ENCODE assay signal across 10 mouse cellular contexts in genomic region chr3:84154721-84155141, GRCm38 (mm10). TPM values are rescaled to one million over a fixed set of nuclear protein-coding genes. Genes with fewer than 3 reads are reported as not detected.
A peak's percentile ranks its signal among the peaks of the same experiment; 100 is the strongest.
DNase-seq lines count a peak whose midpoint lies in the region; ATAC-seq and TF ChIP-seq lines count a peak whose summit lies in the region.
"Had no signal": no experiment of that assay in that cellular context is flagged by ENCODE, and none has a peak within 500 bp of the region (broad histone marks: within the 10 kb centered on the region; RNA-seq: fewer than 3 reads in every experiment).

No protein-coding gene starts in this region.

- WGBS in heart, embryonic 10.5 days, result 14% methylated on average over 12 of the region's 12 CpGs
- 30% methylated on average over 12 of the region's 12 CpGs for WGBS in heart, adult 2 months
- WGBS in hindbrain, embryonic 13.5 days, result 13% methylated on average over 12 of the region's 12 CpGs
- 17% methylated on average over 12 of the region's 12 CpGs for WGBS in midbrain, embryonic 10.5 days

- DNase-seq in heart, embryonic 10.5 days (ENCODE audit: low spot score), result peak; percentile 42
- DNase-seq in heart, adult 2 months, result no peak
- peak; percentile 66 for DNase-seq in MEL (ENCODE audit: low read depth, low spot score)
- DNase-seq in midbrain, embryonic 10.5 days (ENCODE audit: low spot score), result no peak
- no peak for DNase-seq in adrenal gland, adult 2 months
- DNase-seq in left cerebral cortex, adult 2 months (ENCODE audit: extremely low spot score in 1 of 2, low spot score in 2 of 2), result no peak
- DNase-seq in layer of hippocampus, adult 11-12 months (ENCODE audit: low spot score), result no peak
- DNase-seq: cerebellum, adult 11 months had no signal

- H3K27me3 ChIP-seq in heart, embryonic 10.5 days (ENCODE audit: insufficient read depth, poor library complexity, severe bottlenecking), result no peaks in the 10 kb centered on the region
- H3K27me3 ChIP-seq in heart, adult 2 months (ENCODE audit: control insufficient read depth, insufficient read depth, low read length), result no peaks in the 10 kb centered on the region
- H3K27me3 ChIP-seq in MEL (ENCODE audit: control insufficient read depth in 1 of 2, insufficient read depth in 2 of 2, low read length in 2 of 2), result no peaks in the 10 kb centered on the region
- no peaks in the 10 kb centered on the region for H3K27me3 ChIP-seq in hindbrain, embryonic 13.5 days
- no peaks in the 10 kb centered on the region for H3K27me3 ChIP-seq in midbrain, embryonic 10.5 days (ENCODE audit: low read depth, poor library complexity, severe bottlenecking)

- intact Hi-C loops in heart, adult 2 months (cut with DNase I), result loop anchor here (5.0 to 10.0 kb wide), 3 partner anchors 62 to 210 kb away; no protein-coding TSS in a partner anchor
- intact Hi-C loops in left cerebral cortex, adult 2 months (cut with DNase I), result no loop called here

- H3K9me3 ChIP-seq in heart, embryonic 10.5 days, result no peaks in the 10 kb centered on the region
- no peaks in the 10 kb centered on the region for H3K9me3 ChIP-seq in MEL (replicated peaks; ENCODE audit: insufficient read depth, low read length)
- H3K9me3 ChIP-seq in hindbrain, embryonic 13.5 days, result no peaks in the 10 kb centered on the region
- no peaks in the 10 kb centered on the region; the same call in 1 of the 2 replicates for H3K9me3 ChIP-seq in midbrain, embryonic 10.5 days (replicated peaks)

- H3K4me2 ChIP-seq in hindbrain, embryonic 13.5 days, result peak overlapping the region; percentile 94; the same call in 1 of the 2 replicates

- TF ChIP-seq EP300 in heart, adult 2 months (IDR thresholded peaks at IDR 0.05; ENCODE audit: insufficient read depth, low read depth, low read length), result no peak
- peak in 1 of 2 experiments; percentile 43; a peak in 1 of 4 replicates for TF ChIP-seq EP300 in MEL (IDR thresholded peaks at IDR 0.05; ENCODE audit: low read depth in 1 of 2, low read length in 2 of 2)

- peaks cover 12% of the 10 kb centered on the region for H3K4me1 ChIP-seq in heart, embryonic 10.5 days
- no peaks in the 10 kb centered on the region for H3K4me1 ChIP-seq in heart, adult 2 months (ENCODE audit: control insufficient read depth, insufficient read depth, low read length)
- H3K4me1 ChIP-seq in MEL (ENCODE audit: control insufficient read depth in 1 of 2, insufficient read depth in 2 of 2, low read length in 2 of 2), result no peaks in the 10 kb centered on the region; a peak in 1 of 4 replicates
- peaks cover 13% of the 10 kb centered on the region for H3K4me1 ChIP-seq in hindbrain, embryonic 13.5 days (replicated peaks)
- H3K4me1 ChIP-seq in midbrain, embryonic 10.5 days, result peaks cover 14% of the 10 kb centered on the region

- peak overlapping the region; percentile 75 for H3K4me3 ChIP-seq in heart, embryonic 10.5 days
- no peak overlapping the region for H3K4me3 ChIP-seq in heart, adult 2 months
- peak overlapping the region; percentile 63 to 76 for H3K4me3 ChIP-seq in MEL (ENCODE audit: control insufficient read depth in 1 of 2, insufficient read depth in 1 of 2, low read depth in 2 of 2, low read length in 2 of 2)
- H3K4me3 ChIP-seq in hindbrain, embryonic 13.5 days, result no peak overlapping the region
- H3K4me3 ChIP-seq in midbrain, embryonic 10.5 days, result peak overlapping the region; percentile 56
- no peak overlapping the region for H3K4me3 ChIP-seq in left cerebral cortex, adult 2 months

- 0 out of 2 replicates have a peak, but pooled peaks cover 2% of the 10 kb centered on the region for H3K36me3 ChIP-seq in heart, embryonic 10.5 days
- H3K36me3 ChIP-seq in heart, adult 2 months (ENCODE audit: control insufficient read depth, insufficient read depth, low read length), result no peaks in the 10 kb centered on the region
- peaks cover 0 to 4% of the 10 kb centered on the region in 2 experiments; a peak in 2 of 4 replicates for H3K36me3 ChIP-seq in MEL (ENCODE audit: control insufficient read depth in 1 of 2, insufficient read depth in 2 of 2, low read length in 2 of 2)
- peaks cover 8% of the 10 kb centered on the region for H3K36me3 ChIP-seq in hindbrain, embryonic 13.5 days
- H3K36me3 ChIP-seq in midbrain, embryonic 10.5 days, result peaks cover 13% of the 10 kb centered on the region

- no peak for TF ChIP-seq RAD21 in MEL (IDR thresholded peaks at IDR 0.05; ENCODE audit: low read depth, low read length)

- TF ChIP-seq POLR2A in heart, adult 2 months (IDR thresholded peaks at IDR 0.05; ENCODE audit: insufficient read depth, low read depth, low read length), result no peak
- no peak for TF ChIP-seq POLR2A in MEL (IDR thresholded peaks at IDR 0.05; ENCODE audit: control insufficient read depth in 1 of 2, insufficient read depth in 1 of 2, low read depth in 1 of 2, low read length in 2 of 2, poor library complexity in 1 of 2)

- H3K79me2 ChIP-seq in heart, adult 2 months (replicated peaks; ENCODE audit: control insufficient read depth, insufficient read depth, low read length), result no peaks in the 10 kb centered on the region
- peaks cover 3% of the 10 kb centered on the region; the same call in 1 of the 2 replicates for H3K79me2 ChIP-seq in MEL (ENCODE audit: control insufficient read depth, insufficient read depth, low read length, poor library complexity)

- TF ChIP-seq CTCF in heart, adult 2 months (IDR thresholded peaks at IDR 0.05), result no peak
- TF ChIP-seq CTCF in MEL (IDR thresholded peaks at IDR 0.05 in 2 of 3, conservative IDR thresholded peaks at IDR 0.05 in 1 of 3; ENCODE audit: control insufficient read depth in 1 of 3, insufficient read depth in 1 of 3, low read depth in 2 of 3, low read length in 3 of 3, poor library complexity in 1 of 3, severe bottlenecking in 1 of 3), result no peak
- no peak for TF ChIP-seq CTCF in left cerebral cortex, adult 2 months (IDR thresholded peaks at IDR 0.05)

- no peak overlapping the region for H3K9ac ChIP-seq in heart, adult 2 months (ENCODE audit: low read depth, low read length)
- H3K9ac ChIP-seq in MEL (ENCODE audit: control insufficient read depth, low read depth, low read length, poor library complexity, severe bottlenecking), result peak overlapping the region; percentile 74
- H3K9ac ChIP-seq in hindbrain, embryonic 13.5 days, result no peak overlapping the region

- peak overlapping the region; percentile 92; the same call in 1 of the 2 replicates for H3K27ac ChIP-seq in heart, embryonic 10.5 days
- H3K27ac ChIP-seq in heart, adult 2 months, result no peak overlapping the region
- peak overlapping the region; percentile 28 for H3K27ac ChIP-seq in MEL (ENCODE audit: control insufficient read depth, low read depth, low read length)
- H3K27ac ChIP-seq in hindbrain, embryonic 13.5 days, result no peak overlapping the region
- H3K27ac ChIP-seq in midbrain, embryonic 10.5 days (replicated peaks), result peak overlapping the region; percentile 90; the same call in 1 of the 2 replicates
- H3K27ac ChIP-seq in left cerebral cortex, adult 2 months, result no peak overlapping the region

- ATAC-seq in hindbrain, embryonic 13.5 days (ENCODE audit: low FRiP score), result no peak

TF ChIP-seq in MEL, 35 proteins besides CTCF, POLR2A, EP300 and RAD21:
- TF ChIP-seq ETS1 (IDR thresholded peaks at IDR 0.05; ENCODE audit: low read depth, low read length), result peak; percentile 52
- peak; percentile 81 for TF ChIP-seq ZNF384 (IDR thresholded peaks at IDR 0.05; ENCODE audit: low read depth, low read length)
- TF ChIP-seq GABPA (IDR thresholded peaks at IDR 0.05; ENCODE audit: low read depth, low read length), result no peak
- 0 out of 2 replicates have a peak, but pooled peaks have one; percentile 9 for TF ChIP-seq TAL1 (IDR thresholded peaks at IDR 0.05; ENCODE audit: low read length)
- TF ChIP-seq MYB (IDR thresholded peaks at IDR 0.05; ENCODE audit: low read depth, low read length), result peak; percentile 75
- no peak for TF ChIP-seq E2F4 (IDR thresholded peaks at IDR 0.05; ENCODE audit: borderline replicate concordance, low read depth, low read length)
- TF ChIP-seq GATA1 (IDR thresholded peaks at IDR 0.05; ENCODE audit: low read depth, low read length), result no peak; the same call in 1 of the 2 replicates

RNA-seq across cellular contexts. Expression of gene Mnd1, which starts 0.9 kb away (rescaled TPM):
- 10.0 and 14.0 TPM in 2 replicates for polyA plus RNA-seq in heart, embryonic 10.5 days (2016; fragmentation: Nextera tagmentation; extraction: Ambion mirVana)
- 1 to 10 TPM; 2.0 to 3.0 TPM for total RNA-seq in heart, adult 2 months (2021)
- 0.18 and 0.35 TPM in 2 replicates for polyA plus RNA-seq in heart, adult 2 months (2012; rRNA removed)
- 11.2 and 12.5 TPM in 2 replicates for total RNA-seq in MEL (2012; rRNA removed)
- 10 to 100 TPM in 1 of 2 experiments, not detected in 1; 11.0 TPM for polyA plus RNA-seq in MEL (2012; ENCODE audit: insufficient read depth in 1 of 2, insufficient read length in 2 of 2, low read depth in 1 of 2, low replicate concordance in 2 of 2, missing spikeins in 1 of 2)
- 2.6 and 2.8 TPM in 2 replicates for polyA plus RNA-seq in hindbrain, embryonic 13.5 days (2015; fragmentation: Nextera tagmentation; extraction: Ambion mirVana)
- 10.3 and 12.3 TPM in 2 replicates for polyA plus RNA-seq in midbrain, embryonic 10.5 days (2016; fragmentation: Nextera tagmentation; extraction: Ambion mirVana)
- 10 to 100 TPM in 1 of 2 experiments, 1 to 10 TPM in 1; 9.1 to 11.5 TPM for total RNA-seq in adrenal gland, adult 2 months (2021)
- 0.20 TPM in 1 of 2 replicates, not detected in the other for polyA plus RNA-seq in adrenal gland, adult 2 months (2012; rRNA removed)
- total RNA-seq in left cerebral cortex, adult 2 months (2021), result under 1 TPM; 0.68 to 0.96 TPM

RNA-seq across cellular contexts. Expression of gene Gm6525, which starts 19.2 kb away (rescaled TPM):
- 0.14 and 0.25 TPM in 2 replicates for polyA plus RNA-seq in heart, embryonic 10.5 days (2016; fragmentation: Nextera tagmentation; extraction: Ambion mirVana)
- not detected for total RNA-seq in heart, adult 2 months (2021)
- polyA plus RNA-seq in heart, adult 2 months (2012; rRNA removed), result not detected in 2 replicates
- total RNA-seq in MEL (2012; rRNA removed), result 0.16 and 0.35 TPM in 2 replicates
- polyA plus RNA-seq in MEL (2012; ENCODE audit: insufficient read depth in 1 of 2, insufficient read length in 2 of 2, low read depth in 1 of 2, low replicate concordance in 2 of 2, missing spikeins in 1 of 2), result under 1 TPM in 1 of 2 experiments, not detected in 1; 0.85 TPM
- polyA plus RNA-seq in hindbrain, embryonic 13.5 days (2015; fragmentation: Nextera tagmentation; extraction: Ambion mirVana), result 2.9 and 3.3 TPM in 2 replicates
- 1.8 and 2.8 TPM in 2 replicates for polyA plus RNA-seq in midbrain, embryonic 10.5 days (2016; fragmentation: Nextera tagmentation; extraction: Ambion mirVana)
- under 1 TPM in 1 of 2 experiments, not detected in 1; 0.84 TPM for total RNA-seq in adrenal gland, adult 2 months (2021)
- polyA plus RNA-seq in adrenal gland, adult 2 months (2012; rRNA removed), result not detected in 2 replicates
- not detected for total RNA-seq in left cerebral cortex, adult 2 months (2021)
- total RNA-seq: left cerebral cortex, postnatal 25 days had no signal

Comparison
In these comparisons a context has a peak if more than half of its experiments do, and no peak if none do; other contexts are left out.
1. DNase-seq: peak in heart, embryonic 10.5 days (single experiment) and MEL (single experiment); none in heart, adult 2 months (0 of 2), midbrain, embryonic 10.5 days (single experiment), adrenal gland, adult 2 months (single experiment), left cerebral cortex, adult 2 months (0 of 2) and layer of hippocampus, adult 11-12 months (single experiment).
2. H3K27ac ChIP-seq: peak in heart, embryonic 10.5 days (single experiment), MEL (single experiment) and midbrain, embryonic 10.5 days (single experiment); none in heart, adult 2 months (single experiment), hindbrain, embryonic 13.5 days (single experiment) and left cerebral cortex, adult 2 months (single experiment).
3. H3K4me3 ChIP-seq: peak in heart, embryonic 10.5 days (single experiment), MEL (2 of 2) and midbrain, embryonic 10.5 days (single experiment); none in heart, adult 2 months (single experiment), hindbrain, embryonic 13.5 days (single experiment) and left cerebral cortex, adult 2 months (single experiment).